Mouse (Mus musculus): ENCODE measurements around the gene Cisd2.

DNA sequence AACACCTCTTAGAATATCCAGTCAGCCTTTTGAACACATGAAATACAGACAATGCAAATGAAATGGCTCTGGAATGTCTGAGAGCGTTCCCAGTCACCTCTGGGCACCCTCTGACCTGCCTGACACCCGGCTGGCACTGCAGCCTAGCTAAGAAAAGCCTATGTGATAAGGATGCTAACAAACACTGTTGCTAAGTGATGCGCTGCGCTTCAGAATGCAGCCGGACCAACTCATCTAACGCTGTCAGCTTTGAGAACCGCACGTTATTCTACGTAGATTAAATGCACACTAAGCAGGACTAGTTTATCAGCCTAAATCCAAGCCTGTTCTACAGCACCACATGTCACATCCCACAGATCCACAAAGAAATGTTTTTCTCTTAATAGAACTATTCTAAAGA lies 11.9 kb downstream of the Cisd2 start:
- TF ChIP-seq POLR2A (IDR thresholded peaks at IDR 0.05; ENCODE audit: low read depth, low read length) (no peak), CTCF (IDR thresholded peaks at IDR 0.05; ENCODE audit: borderline replicate concordance, insufficient read depth, low read length) (no peak)
